Mouse (Mus musculus): ENCODE data around the gene Fbxo42. TPM values are rescaled to one million over a fixed set of nuclear protein-coding genes. Genes with fewer than 3 reads are reported as not detected.

Gene Fbxo42
- polyA plus RNA-seq, 1 experiment from 2014 or later, result 31.7 TPM

DNA sequence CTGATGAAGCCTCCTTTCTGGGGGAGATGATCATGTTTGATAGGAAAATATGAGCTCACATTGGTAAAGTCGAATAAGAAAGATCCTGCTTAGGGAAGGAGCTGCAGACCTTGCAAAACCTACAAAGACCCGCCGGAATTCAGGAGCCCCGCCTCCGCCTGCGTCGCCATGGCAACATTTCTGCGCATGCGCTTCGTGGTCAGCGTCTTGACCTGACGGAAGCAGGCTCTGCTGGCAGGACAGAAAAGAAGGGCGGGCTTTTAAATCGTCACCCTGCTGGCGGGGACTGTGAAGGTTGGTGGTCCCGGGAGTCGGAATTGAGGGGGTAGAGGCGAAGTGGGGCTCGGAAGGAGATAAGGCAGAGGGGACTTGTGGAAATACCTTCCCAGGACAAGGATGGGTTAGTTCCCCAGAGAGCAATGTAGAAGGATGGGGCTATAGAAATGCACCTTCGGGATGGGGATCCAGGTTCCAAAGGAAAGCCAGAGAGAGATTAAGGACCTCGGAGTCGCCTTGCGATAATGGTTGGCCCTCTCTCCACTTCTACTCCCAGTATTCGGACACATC, 66.1 kb downstream of the Fbxo42 start, which contains the start of gene Rsg1:
Gene Rsg1 (plus strand): TSS at position 187 of the 567 bp plus-strand sequence.
- Histone ChIP-seq H3K4me2 (ENCODE audit: low read depth, low read length) (peak within 1 kb of the TSS; percentile 88), H3K36me3 (ENCODE audit: control insufficient read depth, insufficient read depth, low read length) (no peaks in the 10 kb centered on the region), H3K27ac (ENCODE audit: low read depth, low read length) (peak within 1 kb of the TSS; percentile 48; the same call in 1 of the 2 replicates), H3K4me3 (ENCODE audit: low read depth, low read length) (peak within 1 kb of the TSS; percentile 50), H3K9me3 (ENCODE audit: control insufficient read depth, low read length) (no peaks in the 10 kb centered on the region), H3K9ac (replicated peaks; ENCODE audit: low read depth, low read length) (peak within 1 kb of the TSS; percentile 63), H3K4me1 (ENCODE audit: control insufficient read depth, insufficient read depth, low read length) (peaks cover 14% of the 10 kb centered on the region), H3K27me3 (ENCODE audit: control insufficient read depth, insufficient read depth, low read length) (no peaks in the 10 kb centered on the region)
- WGBS, result under 1% methylated on average over 24 of the region's 24 CpGs
- peak; percentile 85 for ATAC-seq (ENCODE audit: low read depth)

DNA sequence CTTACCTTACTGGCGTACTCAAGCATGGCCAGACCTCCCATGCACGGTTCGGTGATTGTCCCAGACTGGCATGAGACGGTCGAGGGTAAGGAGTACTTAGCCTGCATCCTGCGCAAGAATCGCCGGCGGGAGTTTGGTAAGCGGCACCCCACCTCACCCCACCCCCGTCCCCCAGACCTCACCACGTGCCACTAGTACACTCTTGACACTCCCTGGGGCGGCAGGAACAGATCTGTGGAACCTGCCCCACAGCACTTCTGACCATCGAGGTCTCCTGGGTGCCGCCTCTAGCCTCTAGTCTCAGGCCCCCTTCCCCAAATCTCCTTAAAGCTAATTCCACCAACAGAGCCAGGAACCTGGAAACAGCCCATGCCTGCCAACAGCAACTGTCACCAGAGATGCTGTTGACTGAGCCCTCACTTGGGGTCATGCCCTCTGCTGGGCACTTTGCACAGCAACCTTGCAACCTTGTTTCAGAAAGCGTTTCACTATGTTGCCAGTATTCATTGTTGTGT, 66.7 kb downstream of the Fbxo42 start:
- H3K27ac ChIP-seq (ENCODE audit: low read depth, low read length), result no peak overlapping the region
- H3K9me3 ChIP-seq (ENCODE audit: control insufficient read depth, low read length), result no peaks in the 10 kb centered on the region
- H3K4me3 ChIP-seq (ENCODE audit: low read depth, low read length), result peak overlapping the region; percentile 50
- H3K36me3 ChIP-seq (ENCODE audit: control insufficient read depth, insufficient read depth, low read length), result no peaks in the 10 kb centered on the region
- ATAC-seq (ENCODE audit: low read depth), result peak; percentile 56
- WGBS, result under 1% methylated on average over 16 of the region's 16 CpGs
- no peaks in the 10 kb centered on the region for H3K27me3 ChIP-seq (ENCODE audit: control insufficient read depth, insufficient read depth, low read length)
- H3K9ac ChIP-seq (replicated peaks; ENCODE audit: low read depth, low read length), result peak overlapping the region; percentile 63
- H3K4me1 ChIP-seq (ENCODE audit: control insufficient read depth, insufficient read depth, low read length), result peaks cover 14% of the 10 kb centered on the region
- H3K4me2 ChIP-seq (ENCODE audit: low read depth, low read length), result peak overlapping the region; percentile 88

DNA sequence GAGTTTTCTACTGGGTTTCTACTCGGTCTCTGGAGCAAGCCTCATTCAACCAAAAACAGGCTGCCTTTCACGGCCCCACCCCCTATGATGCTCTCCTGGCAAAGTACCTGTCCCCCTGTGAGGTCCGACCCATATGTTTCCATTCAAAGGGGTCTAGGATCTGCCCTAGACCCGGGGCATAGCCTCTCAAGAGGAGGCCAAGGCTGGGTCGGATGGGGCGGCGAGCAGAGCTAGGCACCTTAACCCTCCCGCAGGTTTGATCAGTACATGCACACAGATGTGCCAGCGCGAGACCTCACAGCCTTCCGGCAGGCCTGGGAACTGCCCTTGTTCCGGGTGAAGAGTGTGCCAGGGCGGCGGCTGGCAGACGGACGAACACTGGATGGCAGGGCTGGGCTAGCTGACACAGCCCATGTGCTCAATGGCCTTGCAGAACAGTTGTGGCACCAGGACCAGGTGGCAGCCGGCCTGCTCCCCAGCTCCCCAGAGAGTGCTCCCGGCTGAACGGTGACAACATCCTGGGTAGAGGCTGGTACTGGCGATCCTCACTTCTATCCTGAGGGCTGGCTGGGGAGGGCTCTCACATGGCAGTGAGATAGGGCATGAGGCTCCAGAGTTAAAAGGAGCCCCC, 72.0 kb downstream of the Fbxo42 start:
- H3K27ac ChIP-seq (ENCODE audit: low read depth, low read length), result no peak overlapping the region
- WGBS, result 71% methylated on average over 20 of the region's 20 CpGs
- H3K4me2 ChIP-seq (ENCODE audit: low read depth, low read length), result no peak overlapping the region
- H3K4me3 ChIP-seq (ENCODE audit: low read depth, low read length), result no peak overlapping the region
- H3K27me3 ChIP-seq (ENCODE audit: control insufficient read depth, insufficient read depth, low read length), result no peaks in the 10 kb centered on the region
- H3K4me1 ChIP-seq (ENCODE audit: control insufficient read depth, insufficient read depth, low read length), result peaks cover 2% of the 10 kb centered on the region; the same call in 1 of the 2 replicates
- H3K9me3 ChIP-seq (ENCODE audit: control insufficient read depth, low read length), result no peaks in the 10 kb centered on the region
- ATAC-seq (ENCODE audit: low read depth), result 0 out of 2 replicates have a peak, but pooled peaks have one; percentile 46
- no peaks in the 10 kb centered on the region for H3K36me3 ChIP-seq (ENCODE audit: control insufficient read depth, insufficient read depth, low read length)
- H3K9ac ChIP-seq (replicated peaks; ENCODE audit: low read depth, low read length), result no peak overlapping the region

DNA sequence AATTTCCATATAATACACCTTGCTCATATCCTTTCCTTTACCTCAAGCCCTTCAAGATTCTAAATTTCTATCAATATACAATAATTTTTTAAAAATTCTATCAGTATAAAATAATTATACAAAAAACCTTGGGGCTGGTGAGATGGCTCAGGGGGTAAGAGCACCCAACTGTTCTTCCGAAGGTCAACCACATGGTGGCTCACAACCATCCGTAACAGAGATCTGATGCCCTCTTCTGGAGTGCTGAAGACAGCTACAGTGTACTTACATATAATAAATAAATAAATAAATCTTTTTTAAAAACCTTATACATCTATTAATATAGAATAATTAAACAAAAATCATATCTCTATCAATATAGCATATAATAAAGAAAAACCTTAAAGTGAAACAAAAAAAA, 74.1 kb downstream of the Fbxo42 start:
- Histone ChIP-seq H3K9me3 (ENCODE audit: control insufficient read depth, low read length) (no peaks in the 10 kb centered on the region), H3K4me1 (ENCODE audit: control insufficient read depth, insufficient read depth, low read length) (no peaks in the 10 kb centered on the region), H3K9ac (replicated peaks; ENCODE audit: low read depth, low read length) (no peak overlapping the region), H3K4me2 (ENCODE audit: low read depth, low read length) (no peak overlapping the region), H3K36me3 (ENCODE audit: control insufficient read depth, insufficient read depth, low read length) (no peaks in the 10 kb centered on the region), H3K27ac (ENCODE audit: low read depth, low read length) (no peak overlapping the region), H3K27me3 (ENCODE audit: control insufficient read depth, insufficient read depth, low read length) (no peaks in the 10 kb centered on the region), H3K4me3 (ENCODE audit: low read depth, low read length) (no peak overlapping the region)
- WGBS, result 77% methylated on average over 2 of the region's 2 CpGs
- ATAC-seq (ENCODE audit: low read depth), result no peak

DNA sequence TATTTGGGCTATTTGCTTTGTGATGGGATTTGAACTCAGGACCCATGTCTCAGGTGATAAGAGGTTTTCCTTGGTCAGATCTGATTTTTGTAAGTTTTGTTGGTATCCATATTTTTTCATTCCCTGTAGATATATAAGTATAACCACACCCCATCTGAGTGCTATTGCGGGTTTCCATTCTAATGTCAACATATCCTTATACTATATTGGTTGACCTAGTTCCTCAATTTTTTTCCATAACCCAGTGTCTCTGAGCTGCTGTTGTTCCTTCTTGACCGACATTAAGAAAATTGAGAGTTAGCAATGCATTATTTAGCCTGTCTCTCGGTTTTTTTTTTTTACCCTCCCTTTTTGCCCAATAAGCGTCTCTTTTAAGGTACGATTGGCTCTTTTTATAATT, 75.0 kb downstream of the Fbxo42 start:
- no peak overlapping the region for H3K9ac ChIP-seq (replicated peaks; ENCODE audit: low read depth, low read length)
- no peaks in the 10 kb centered on the region for H3K36me3 ChIP-seq (ENCODE audit: control insufficient read depth, insufficient read depth, low read length)

DNA sequence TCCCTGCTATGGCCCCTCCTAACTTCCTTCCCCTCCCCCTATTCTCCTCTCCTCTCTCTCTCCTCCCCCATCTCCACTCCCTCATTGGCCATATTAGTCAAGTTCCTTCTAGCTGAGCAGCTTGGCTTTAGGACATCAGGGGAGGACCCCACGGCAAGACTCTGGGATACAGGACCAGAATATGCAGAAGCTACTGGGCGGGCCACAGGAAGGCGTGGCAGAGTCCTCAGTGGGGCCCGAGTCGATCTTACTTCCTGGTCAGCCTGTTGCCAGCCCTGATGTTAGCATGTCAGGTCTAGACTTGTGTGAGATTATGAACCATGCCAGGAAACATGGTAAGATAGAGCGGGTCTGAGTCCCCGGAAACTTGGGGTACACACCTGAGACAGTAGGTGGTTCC, 81.0 kb downstream of the Fbxo42 start:
- no peak overlapping the region for H3K27ac ChIP-seq (ENCODE audit: low read depth, low read length)
- no peak overlapping the region for H3K4me3 ChIP-seq (ENCODE audit: low read depth, low read length)
- H3K4me1 ChIP-seq (ENCODE audit: control insufficient read depth, insufficient read depth, low read length), result no peaks in the 10 kb centered on the region
- H3K4me2 ChIP-seq (ENCODE audit: low read depth, low read length), result no peak overlapping the region
- WGBS, result 89% methylated on average over 7 of the region's 7 CpGs
- no peaks in the 10 kb centered on the region for H3K9me3 ChIP-seq (ENCODE audit: control insufficient read depth, low read length)
- no peak overlapping the region for H3K9ac ChIP-seq (replicated peaks; ENCODE audit: low read depth, low read length)
- H3K27me3 ChIP-seq (ENCODE audit: control insufficient read depth, insufficient read depth, low read length), result no peaks in the 10 kb centered on the region
- ATAC-seq (ENCODE audit: low read depth), result no peak
- no peaks in the 10 kb centered on the region for H3K36me3 ChIP-seq (ENCODE audit: control insufficient read depth, insufficient read depth, low read length)

More for the DNA sequence above, 75.0 kb downstream of the Fbxo42 start:
- H3K4me2 ChIP-seq (ENCODE audit: low read depth, low read length), result no peak overlapping the region
- WGBS, result 87% methylated on average over 5 of the region's 5 CpGs
- no peak overlapping the region for H3K4me3 ChIP-seq (ENCODE audit: low read depth, low read length)
- no peaks in the 10 kb centered on the region for H3K4me1 ChIP-seq (ENCODE audit: control insufficient read depth, insufficient read depth, low read length)
- no peaks in the 10 kb centered on the region for H3K9me3 ChIP-seq (ENCODE audit: control insufficient read depth, low read length)
- H3K27ac ChIP-seq (ENCODE audit: low read depth, low read length), result no peak overlapping the region
- ATAC-seq (ENCODE audit: low read depth), result no peak
- H3K27me3 ChIP-seq (ENCODE audit: control insufficient read depth, insufficient read depth, low read length), result no peaks in the 10 kb centered on the region

DNA sequence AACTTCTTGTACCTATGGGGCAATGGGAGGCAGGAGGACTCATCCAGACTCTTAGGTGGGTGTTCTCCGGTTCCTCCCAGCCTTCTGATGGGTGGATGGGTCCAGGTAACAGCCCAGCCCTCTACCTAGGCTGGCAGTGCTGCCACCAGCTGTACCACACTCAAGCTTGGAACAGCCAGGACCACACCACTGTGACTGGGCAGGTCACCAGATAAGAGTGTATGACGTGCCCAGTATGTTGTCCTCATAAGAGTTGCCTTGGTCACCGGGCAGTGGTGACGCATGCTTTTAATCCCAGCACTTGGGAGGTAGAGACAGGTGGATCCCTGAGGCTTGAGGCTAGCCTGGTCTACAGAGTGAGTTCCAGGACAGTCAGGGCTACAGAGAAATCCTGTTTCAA, 85.5 kb downstream of the Fbxo42 start:
- Histone ChIP-seq H3K27ac (ENCODE audit: low read depth, low read length) (no peak overlapping the region), H3K4me3 (ENCODE audit: low read depth, low read length) (no peak overlapping the region), H3K27me3 (ENCODE audit: control insufficient read depth, insufficient read depth, low read length) (0 out of 2 replicates have a peak, but pooled peaks cover 5% of the 10 kb centered on the region), H3K4me1 (ENCODE audit: control insufficient read depth, insufficient read depth, low read length) (no peaks in the 10 kb centered on the region), H3K9me3 (ENCODE audit: control insufficient read depth, low read length) (no peaks in the 10 kb centered on the region), H3K4me2 (ENCODE audit: low read depth, low read length) (no peak overlapping the region), H3K9ac (replicated peaks; ENCODE audit: low read depth, low read length) (no peak overlapping the region), H3K36me3 (ENCODE audit: control insufficient read depth, insufficient read depth, low read length) (no peaks in the 10 kb centered on the region)
- no peak for ATAC-seq (ENCODE audit: low read depth)
- 92% methylated on average over 4 of the region's 4 CpGs for WGBS

DNA sequence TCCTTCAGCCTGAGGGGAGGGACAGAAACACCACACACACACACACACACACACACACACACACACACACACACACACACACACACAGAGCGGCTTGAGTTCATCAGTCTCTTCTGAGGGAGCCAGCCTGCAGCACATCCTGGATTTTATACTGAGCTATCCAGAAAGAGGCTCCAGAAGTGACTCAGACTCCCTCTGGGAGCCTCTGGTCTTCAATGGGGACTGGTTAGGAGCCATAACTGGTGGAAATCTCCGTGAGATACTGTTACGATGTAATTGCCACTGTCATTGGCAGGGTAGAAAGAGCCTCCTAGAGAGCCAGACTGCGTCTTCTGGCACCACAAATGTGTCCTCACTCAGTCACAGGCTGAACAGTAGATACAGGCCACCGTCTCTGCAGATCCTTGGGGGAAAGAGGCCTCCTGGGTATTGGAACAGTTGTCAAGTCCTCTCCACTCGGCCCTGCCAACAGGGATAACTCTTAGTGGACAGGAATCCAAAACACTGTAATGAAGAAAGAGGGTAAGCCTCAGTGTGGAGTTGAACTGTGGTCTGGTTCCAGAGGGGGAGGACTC, 87.9 kb downstream of the Fbxo42 start:
- no peak overlapping the region for H3K4me2 ChIP-seq (ENCODE audit: low read depth, low read length)
- H3K27me3 ChIP-seq (ENCODE audit: control insufficient read depth, insufficient read depth, low read length), result peaks cover 13% of the 10 kb centered on the region
- H3K36me3 ChIP-seq (ENCODE audit: control insufficient read depth, insufficient read depth, low read length), result no peaks in the 10 kb centered on the region
- WGBS, result 53% methylated on average over 6 of the region's 6 CpGs
- H3K4me3 ChIP-seq (ENCODE audit: low read depth, low read length), result no peak overlapping the region
- H3K4me1 ChIP-seq (ENCODE audit: control insufficient read depth, insufficient read depth, low read length), result peaks cover 12% of the 10 kb centered on the region
- ATAC-seq (ENCODE audit: low read depth), result no peak
- no peak overlapping the region for H3K27ac ChIP-seq (ENCODE audit: low read depth, low read length)
- H3K9ac ChIP-seq (replicated peaks; ENCODE audit: low read depth, low read length), result no peak overlapping the region
- H3K9me3 ChIP-seq (ENCODE audit: control insufficient read depth, low read length), result no peaks in the 10 kb centered on the region

DNA sequence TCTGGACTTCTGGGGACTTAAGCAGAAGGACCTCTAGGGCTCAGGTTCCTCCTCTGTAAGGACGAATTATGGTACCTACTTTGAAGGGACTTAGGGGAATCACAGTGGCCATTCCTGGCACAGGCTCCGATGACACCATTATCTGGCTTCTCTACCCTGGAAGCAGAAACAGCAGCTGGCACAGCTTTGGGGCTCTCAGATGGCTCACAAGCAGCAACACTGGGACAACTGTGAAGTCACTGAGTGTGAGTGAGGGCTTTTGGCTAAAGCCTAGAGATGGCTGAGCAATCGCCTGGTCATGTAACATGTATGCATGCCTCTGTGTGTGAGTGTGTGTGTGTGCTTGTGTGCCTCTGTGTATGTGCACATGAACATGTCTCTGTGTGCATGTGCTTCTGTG, 89.1 kb downstream of the Fbxo42 start:
- Histone ChIP-seq H3K9ac (replicated peaks; ENCODE audit: low read depth, low read length) (no peak overlapping the region), H3K27me3 (ENCODE audit: control insufficient read depth, insufficient read depth, low read length) (peaks cover 25% of the 10 kb centered on the region), H3K4me1 (ENCODE audit: control insufficient read depth, insufficient read depth, low read length) (peaks cover 12% of the 10 kb centered on the region), H3K36me3 (ENCODE audit: control insufficient read depth, insufficient read depth, low read length) (no peaks in the 10 kb centered on the region), H3K27ac (ENCODE audit: low read depth, low read length) (no peak overlapping the region), H3K4me3 (ENCODE audit: low read depth, low read length) (no peak overlapping the region), H3K9me3 (ENCODE audit: control insufficient read depth, low read length) (no peaks in the 10 kb centered on the region), H3K4me2 (ENCODE audit: low read depth, low read length) (no peak overlapping the region)
- ATAC-seq (ENCODE audit: low read depth), result no peak
- 73% methylated on average over 3 of the region's 3 CpGs for WGBS
